Mouse (Mus musculus): ENCODE results near the gene Nploc4. TPM values are rescaled to one million over a fixed set of nuclear protein-coding genes. Genes with fewer than 3 reads are reported as not detected.
"Not testable (repeated sequence)": the region's sequence is repeated elsewhere in the genome, so short reads cannot be mapped to it uniquely, and the experiment has no call there.

The Nploc4 gene
- polyA plus RNA-seq, 1 experiment from 2014 or later: 34.5 TPM

DNA sequence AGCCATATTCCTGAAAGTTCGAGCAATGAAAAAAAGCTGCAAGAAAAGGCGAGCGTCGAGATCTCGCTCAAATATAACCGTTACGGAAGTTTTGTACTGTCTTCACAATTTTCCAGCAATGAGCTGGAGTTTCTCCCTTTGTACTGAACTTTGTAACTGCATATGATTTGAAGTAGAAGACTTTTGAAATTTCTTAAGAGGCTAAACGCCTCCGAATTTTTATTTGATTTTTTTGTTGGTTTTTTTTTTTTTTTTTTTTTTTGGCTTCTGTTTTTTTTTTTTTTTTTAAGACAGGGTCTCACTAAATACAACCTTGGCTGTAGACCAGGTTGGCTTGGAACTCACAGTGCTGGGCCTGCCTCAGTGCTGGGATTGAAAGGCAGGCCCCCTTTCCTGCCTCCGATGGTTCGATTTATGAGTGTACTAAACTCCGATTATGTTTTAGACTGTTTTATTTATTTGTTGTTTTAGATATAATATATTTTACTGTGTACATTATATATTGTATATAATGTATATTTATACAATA lies 413 bp upstream of the Nploc4 start:
- peak overlapping the region; percentile 80 for H3K4me3 ChIP-seq
- no peaks in the 10 kb centered on the region for H3K27me3 ChIP-seq
- 21% methylated on average over 12 of the region's 12 CpGs for WGBS
- peaks cover 13% of the 10 kb centered on the region; the same call in 1 of the 2 replicates for H3K36me3 ChIP-seq
- H3K4me2 ChIP-seq: peak overlapping the region; percentile 77
- H3K4me1 ChIP-seq: peaks cover 12% of the 10 kb centered on the region
- H3K9ac ChIP-seq: peak overlapping the region; percentile 92
- ATAC-seq (ENCODE audit: borderline replicate concordance, extremely low read depth, low FRiP score, low TSS enrichment): no peak
- H3K9me3 ChIP-seq: no peaks in the 10 kb centered on the region
- H3K27ac ChIP-seq: peak overlapping the region; percentile 69

DNA sequence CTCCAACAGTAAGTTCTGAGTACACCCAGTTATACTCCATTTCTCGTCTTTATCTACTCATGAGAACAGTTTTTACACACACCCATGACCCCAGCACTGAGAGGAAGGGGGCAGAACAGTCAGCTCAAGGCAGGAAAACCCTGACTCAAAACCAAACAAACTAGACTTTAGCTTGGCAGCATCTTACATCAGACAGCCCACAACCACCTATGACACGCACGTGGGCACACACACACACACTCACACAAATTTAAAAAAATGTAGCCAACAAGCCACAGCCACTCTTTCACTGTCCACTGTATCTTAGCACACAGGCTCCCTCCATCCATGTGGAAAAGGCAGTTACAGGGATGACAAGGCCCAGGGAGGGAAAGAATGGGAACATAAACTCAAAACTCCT lies 10.8 kb downstream of the Nploc4 start:
- no peaks in the 10 kb centered on the region for H3K27me3 ChIP-seq
- H3K4me3 ChIP-seq: no peak overlapping the region
- H3K27ac ChIP-seq: no peak overlapping the region
- no peak overlapping the region for H3K9ac ChIP-seq
- H3K4me1 ChIP-seq: no peaks in the 10 kb centered on the region
- H3K9me3 ChIP-seq: no peaks in the 10 kb centered on the region
- ATAC-seq (ENCODE audit: borderline replicate concordance, extremely low read depth, low FRiP score, low TSS enrichment): no peak
- H3K4me2 ChIP-seq: no peak overlapping the region
- 81% methylated on average over 3 of the region's 3 CpGs for WGBS
- H3K36me3 ChIP-seq: peaks cover 67% of the 10 kb centered on the region

DNA sequence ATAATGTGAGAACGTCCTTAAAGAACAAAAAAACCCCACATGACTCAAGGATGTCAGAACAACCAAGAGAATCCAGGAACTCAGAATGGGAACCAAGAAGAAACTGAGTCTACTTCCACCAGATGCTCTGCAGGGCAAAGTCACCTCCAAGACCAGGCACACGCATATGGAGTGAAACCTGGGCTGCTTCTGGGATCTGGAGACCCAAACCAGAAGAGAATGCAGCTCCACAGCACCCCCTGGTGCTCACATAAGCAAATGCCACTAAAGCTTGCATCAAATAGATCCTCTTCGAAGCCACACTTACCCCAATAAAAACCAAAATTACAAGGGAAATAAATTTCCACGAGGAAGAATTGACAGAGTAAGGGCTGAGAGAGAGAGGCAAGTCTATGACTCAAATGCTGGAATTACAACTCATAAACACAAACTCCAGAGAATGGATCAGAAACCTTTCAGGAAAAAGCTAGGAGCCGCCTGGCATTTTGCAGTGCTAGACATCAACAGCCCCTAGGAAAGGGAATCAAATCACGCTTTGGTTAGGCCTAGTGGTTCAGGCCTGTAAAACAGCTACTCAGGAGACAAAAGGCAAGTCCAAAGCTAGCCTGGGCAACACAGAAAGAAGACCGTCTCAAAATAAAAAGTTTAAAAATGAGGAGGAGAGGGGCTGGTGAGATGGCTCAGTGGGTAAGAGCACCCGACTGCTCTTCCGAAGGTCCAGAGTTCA lies 13.8 kb downstream of the Nploc4 start:
- Histone ChIP-seq H3K36me3 (peaks cover 73% of the 10 kb centered on the region), H3K27me3 (no peaks in the 10 kb centered on the region), H3K27ac (no peak overlapping the region), H3K9ac (no peak overlapping the region), H3K4me2 (no peak overlapping the region), H3K4me3 (no peak overlapping the region), H3K9me3 (no peaks in the 10 kb centered on the region), H3K4me1 (no peaks in the 10 kb centered on the region)
- WGBS: 62% methylated on average over 9 of the region's 9 CpGs
- no peak for ATAC-seq (ENCODE audit: borderline replicate concordance, extremely low read depth, low FRiP score, low TSS enrichment)

DNA sequence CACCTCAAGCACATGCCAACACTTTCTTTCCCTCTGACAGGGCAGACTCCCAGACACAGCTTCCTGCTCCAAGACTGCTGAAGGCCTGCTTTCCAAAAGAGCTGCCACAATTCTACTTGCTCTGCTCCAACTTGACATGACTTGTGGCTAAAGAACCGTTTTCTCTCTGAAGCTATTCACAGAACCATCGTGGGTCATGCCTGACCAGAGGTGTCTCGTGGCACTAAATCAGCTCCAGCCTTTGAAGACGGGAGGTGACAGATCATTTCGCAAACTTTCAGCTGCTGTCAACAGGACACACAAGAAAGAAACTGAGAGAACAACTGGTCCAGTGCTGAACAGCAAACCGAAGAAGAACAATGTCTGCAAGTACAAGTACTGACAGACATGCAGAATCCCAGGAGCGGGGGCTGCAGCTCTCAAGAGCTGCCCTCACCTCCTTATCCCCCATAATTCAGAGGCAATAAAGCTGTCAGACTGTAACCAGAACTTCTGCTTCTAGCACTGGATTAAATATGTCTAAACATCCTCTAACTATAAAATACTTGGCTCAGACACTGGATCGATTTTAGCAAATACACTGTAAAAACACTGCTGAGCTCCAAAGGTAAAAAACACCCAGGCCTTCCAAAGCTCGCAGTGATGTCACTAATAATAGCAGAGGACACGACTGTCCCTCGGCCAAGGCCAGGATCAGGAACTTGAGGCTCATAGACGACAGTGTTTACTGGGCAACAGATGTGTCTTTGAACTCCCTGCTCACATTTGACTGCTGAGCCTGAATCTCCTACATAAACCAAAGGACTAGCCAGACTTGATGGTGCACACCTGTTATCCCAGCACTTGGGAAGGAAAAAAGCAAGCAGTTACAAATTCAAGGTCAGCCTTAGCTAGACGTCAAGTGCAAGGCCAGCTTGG lies 14.6 kb downstream of the Nploc4 start:
- H3K36me3 ChIP-seq: peaks cover 73% of the 10 kb centered on the region
- no peak overlapping the region for H3K27ac ChIP-seq
- no peaks in the 10 kb centered on the region for H3K9me3 ChIP-seq
- no peaks in the 10 kb centered on the region for H3K4me1 ChIP-seq
- WGBS: 71% methylated on average over 13 of the region's 13 CpGs
- H3K27me3 ChIP-seq: no peaks in the 10 kb centered on the region
- no peak overlapping the region for H3K4me3 ChIP-seq
- ATAC-seq (ENCODE audit: borderline replicate concordance, extremely low read depth, low FRiP score, low TSS enrichment): no peak
- H3K4me2 ChIP-seq: no peak overlapping the region
- H3K9ac ChIP-seq: no peak overlapping the region

DNA sequence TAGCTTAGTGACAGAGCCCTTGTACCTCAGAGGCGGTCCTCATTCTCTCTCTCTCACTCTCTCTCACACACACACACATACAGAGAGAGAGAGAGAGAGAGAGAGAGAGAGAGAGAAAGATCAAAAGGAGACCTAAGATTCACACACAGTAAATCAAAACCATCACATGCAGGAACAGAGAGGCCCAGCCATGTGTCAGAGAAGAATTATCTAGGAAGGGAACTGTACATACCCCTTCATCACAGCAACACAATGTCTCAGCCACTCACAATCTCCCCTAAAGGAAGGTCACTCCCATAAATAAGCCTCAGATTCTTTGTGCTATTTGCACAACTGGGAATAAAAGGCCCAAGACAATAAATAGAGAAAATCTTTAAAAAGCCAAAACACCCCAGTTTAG lies 18.9 kb downstream of the Nploc4 start:
- Histone ChIP-seq H3K4me1 (no peaks in the 10 kb centered on the region), H3K4me3 (no peak overlapping the region), H3K27ac (no peak overlapping the region), H3K9ac (no peak overlapping the region), H3K9me3 (no peaks in the 10 kb centered on the region), H3K4me2 (no peak overlapping the region), H3K27me3 (no peaks in the 10 kb centered on the region), H3K36me3 (peaks cover 77% of the 10 kb centered on the region)
- no peak for ATAC-seq (ENCODE audit: borderline replicate concordance, extremely low read depth, low FRiP score, low TSS enrichment)
- WGBS: 75% methylated on average over 1 of the region's 1 CpGs

DNA sequence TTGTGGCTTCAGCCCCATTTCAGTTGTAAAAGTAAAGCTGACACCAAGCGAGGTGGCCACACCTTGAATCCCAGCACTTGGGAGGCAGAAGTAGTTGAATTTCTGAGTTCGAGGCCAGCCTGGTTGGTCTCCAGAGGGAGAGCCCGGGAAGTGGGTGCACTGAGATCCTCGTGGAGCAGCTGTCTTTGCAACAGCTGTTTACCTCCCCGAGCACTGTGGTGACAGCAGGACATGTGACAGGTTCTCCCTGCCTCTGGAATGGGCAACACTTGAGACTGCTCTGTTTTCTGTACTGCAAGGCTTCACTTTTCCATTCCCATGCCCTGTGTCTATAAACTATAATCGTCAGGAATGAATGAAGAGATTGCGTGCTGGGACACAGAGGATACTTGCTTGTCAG lies 19.7 kb downstream of the Nploc4 start:
- Histone ChIP-seq H3K36me3 (peaks cover 85% of the 10 kb centered on the region), H3K4me1 (no peaks in the 10 kb centered on the region), H3K4me2 (no peak overlapping the region), H3K27me3 (no peaks in the 10 kb centered on the region), H3K9ac (no peak overlapping the region), H3K4me3 (no peak overlapping the region), H3K9me3 (no peaks in the 10 kb centered on the region), H3K27ac (no peak overlapping the region)
- 83% methylated on average over 7 of the region's 7 CpGs for WGBS
- ATAC-seq (ENCODE audit: borderline replicate concordance, extremely low read depth, low FRiP score, low TSS enrichment): no peak

DNA sequence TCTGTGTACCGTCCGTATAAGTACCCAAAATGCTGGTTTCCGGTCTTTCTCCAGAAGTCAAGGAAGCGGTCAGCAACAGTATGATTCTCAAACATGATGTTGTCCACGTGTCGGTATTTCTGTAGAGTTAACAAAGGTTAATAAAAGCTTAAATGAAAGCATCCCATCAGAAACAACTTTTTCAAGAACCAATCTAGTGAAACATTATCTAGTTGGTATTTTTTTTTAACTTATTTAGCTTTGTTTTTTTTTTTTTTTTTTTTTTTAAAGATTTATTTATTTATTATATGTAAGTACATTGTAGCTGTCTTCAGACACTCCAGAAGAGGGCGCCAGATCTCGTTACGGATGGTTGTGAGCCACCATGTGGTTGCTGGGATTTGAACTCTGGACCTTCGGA lies 23.9 kb downstream of the Nploc4 start:
- ATAC-seq (ENCODE audit: borderline replicate concordance, extremely low read depth, low FRiP score, low TSS enrichment); H3K27ac ChIP-seq; H3K27me3 ChIP-seq; H3K9ac ChIP-seq; H3K9me3 ChIP-seq; H3K4me1 ChIP-seq; H3K4me2 ChIP-seq; H3K4me3 ChIP-seq: not testable (repeated sequence)
- peaks cover 92% of the 10 kb centered on the region for H3K36me3 ChIP-seq
- WGBS: 94% methylated on average over 9 of the region's 10 CpGs

DNA sequence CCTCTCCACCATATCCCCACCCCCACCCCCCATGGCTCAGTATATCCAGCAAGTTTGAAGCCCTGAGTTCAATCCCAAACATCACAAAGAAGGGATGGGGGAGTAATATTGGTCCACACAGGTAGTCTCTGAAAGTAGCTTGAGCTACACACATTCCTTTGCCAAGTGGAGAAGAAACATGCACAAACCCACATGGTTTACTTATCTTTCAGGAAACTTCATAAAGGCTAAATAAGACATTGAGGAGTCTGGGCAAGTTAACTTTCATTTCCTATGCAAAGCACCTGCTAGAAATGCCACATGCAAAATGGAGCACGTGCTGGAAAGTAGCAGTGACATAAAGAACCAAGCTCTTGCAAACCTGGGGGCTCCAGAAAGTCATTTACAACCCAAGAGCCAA lies 31.1 kb downstream of the Nploc4 start:
- ATAC-seq (ENCODE audit: borderline replicate concordance, extremely low read depth, low FRiP score, low TSS enrichment): no peak
- Histone ChIP-seq H3K4me2 (no peak overlapping the region), H3K4me1 (no peaks in the 10 kb centered on the region), H3K9me3 (no peaks in the 10 kb centered on the region), H3K9ac (no peak overlapping the region), H3K36me3 (peaks cover 86% of the 10 kb centered on the region), H3K4me3 (no peak overlapping the region), H3K27ac (no peak overlapping the region), H3K27me3 (no peaks in the 10 kb centered on the region)
- 77% methylated on average over 1 of the region's 1 CpGs for WGBS

DNA sequence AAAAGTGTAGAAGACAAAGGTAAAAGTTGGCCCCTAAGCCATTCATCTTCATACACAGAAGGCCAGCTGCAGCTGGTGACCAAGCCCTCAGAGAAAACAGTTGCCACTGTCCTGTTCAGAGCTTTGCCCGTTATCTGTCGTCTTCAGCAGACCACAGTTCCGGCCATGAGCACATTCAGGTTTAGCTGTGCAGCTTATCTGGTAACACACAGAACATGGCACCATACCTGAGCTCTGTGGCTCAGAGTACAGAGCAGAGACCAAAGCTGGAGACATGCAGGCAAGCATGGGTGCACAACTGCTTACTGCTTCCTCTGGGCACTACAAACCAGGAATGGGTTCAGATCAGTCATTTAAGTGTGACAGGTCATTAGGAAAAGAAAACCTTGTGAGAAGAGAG lies 31.6 kb downstream of the Nploc4 start:
- no peaks in the 10 kb centered on the region for H3K4me1 ChIP-seq
- H3K9ac ChIP-seq: no peak overlapping the region
- H3K4me2 ChIP-seq: no peak overlapping the region
- WGBS: 94% methylated on average over 3 of the region's 3 CpGs
- no peak overlapping the region for H3K27ac ChIP-seq
- H3K36me3 ChIP-seq: peaks cover 86% of the 10 kb centered on the region
- H3K27me3 ChIP-seq: no peaks in the 10 kb centered on the region
- H3K4me3 ChIP-seq: no peak overlapping the region
- ATAC-seq (ENCODE audit: borderline replicate concordance, extremely low read depth, low FRiP score, low TSS enrichment): no peak
- H3K9me3 ChIP-seq: no peaks in the 10 kb centered on the region

DNA sequence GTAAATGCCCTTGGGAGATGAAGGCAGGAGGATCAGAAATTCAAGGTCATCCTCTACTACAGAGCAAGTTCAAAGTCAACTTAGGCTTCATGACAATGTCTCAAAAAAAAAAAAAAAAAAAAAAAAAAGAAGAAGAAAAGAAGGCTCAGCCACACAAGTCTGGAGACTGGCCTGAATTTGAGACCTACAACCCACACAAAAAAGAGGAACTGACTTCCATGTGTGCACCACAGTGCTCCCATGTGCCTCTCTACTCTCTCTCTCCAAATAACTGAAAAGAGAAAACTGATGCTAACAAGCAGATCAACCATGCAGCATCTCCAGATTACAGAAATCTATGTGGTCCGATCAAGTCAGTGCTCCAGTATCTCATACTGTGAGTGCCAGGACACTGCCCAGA lies 32.7 kb downstream of the Nploc4 start:
- Histone ChIP-seq H3K27me3 (no peaks in the 10 kb centered on the region), H3K36me3 (peaks cover 86% of the 10 kb centered on the region), H3K9me3 (no peaks in the 10 kb centered on the region), H3K9ac (no peak overlapping the region), H3K27ac (no peak overlapping the region), H3K4me3 (no peak overlapping the region), H3K4me2 (no peak overlapping the region), H3K4me1 (no peaks in the 10 kb centered on the region)
- no peak for ATAC-seq (ENCODE audit: borderline replicate concordance, extremely low read depth, low FRiP score, low TSS enrichment)
- 86% methylated on average over 1 of the region's 1 CpGs for WGBS

DNA sequence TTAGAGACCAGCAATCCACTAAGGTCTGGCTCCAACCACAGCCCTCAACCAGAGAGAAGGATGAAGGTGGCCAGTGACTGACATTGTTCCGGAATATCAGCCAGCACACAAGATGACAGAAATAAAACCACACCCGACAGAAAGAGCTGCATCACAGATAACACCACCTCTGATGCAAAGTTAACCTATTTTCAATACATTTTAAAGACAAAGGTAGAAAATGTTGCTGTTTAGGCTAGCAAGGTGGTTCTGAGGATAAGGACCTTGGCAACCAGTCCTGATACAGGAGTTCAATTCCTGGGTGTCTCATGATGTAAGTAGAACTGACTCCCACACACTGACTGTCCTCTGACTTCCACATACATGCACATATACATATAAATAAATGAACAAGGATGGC lies 38.2 kb downstream of the Nploc4 start:
- H3K27ac ChIP-seq: no peak overlapping the region
- H3K36me3 ChIP-seq: peaks cover 78% of the 10 kb centered on the region
- no peaks in the 10 kb centered on the region for H3K4me1 ChIP-seq
- H3K27me3 ChIP-seq: no peaks in the 10 kb centered on the region
- no peak overlapping the region for H3K4me3 ChIP-seq
- no peak overlapping the region for H3K4me2 ChIP-seq
- no peak overlapping the region for H3K9ac ChIP-seq
- H3K9me3 ChIP-seq: no peaks in the 10 kb centered on the region
- WGBS: 87% methylated on average over 2 of the region's 2 CpGs
- ATAC-seq (ENCODE audit: borderline replicate concordance, extremely low read depth, low FRiP score, low TSS enrichment): no peak

DNA sequence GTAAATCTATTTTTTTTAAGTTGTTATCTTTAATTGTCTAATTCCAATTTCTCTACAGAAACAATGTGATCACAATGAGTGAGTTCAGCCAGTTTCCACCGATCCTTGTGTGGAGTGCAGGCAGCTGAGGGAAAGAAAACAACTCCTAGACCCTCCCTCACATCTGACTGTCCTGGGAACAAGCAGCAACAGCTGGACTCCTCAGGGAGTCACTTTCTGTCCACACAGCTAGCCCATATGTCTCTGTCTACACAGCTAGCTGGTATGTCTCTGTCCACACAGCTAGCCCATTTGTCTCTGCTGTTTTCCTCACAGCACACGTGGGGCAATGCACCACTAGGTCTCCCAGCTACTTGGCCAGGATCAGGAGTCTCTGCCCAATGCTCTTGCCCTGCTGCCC lies 39.9 kb downstream of the Nploc4 start:
- Histone ChIP-seq H3K4me2 (no peak overlapping the region), H3K27ac (no peak overlapping the region), H3K36me3 (peaks cover 78% of the 10 kb centered on the region), H3K4me3 (no peak overlapping the region), H3K27me3 (no peaks in the 10 kb centered on the region), H3K9ac (no peak overlapping the region), H3K9me3 (no peaks in the 10 kb centered on the region), H3K4me1 (no peaks in the 10 kb centered on the region)
- WGBS: 71% methylated on average over 2 of the region's 2 CpGs
- ATAC-seq (ENCODE audit: borderline replicate concordance, extremely low read depth, low FRiP score, low TSS enrichment): no peak
